Mouse (Mus musculus) activated CD4-positive, CD25-positive, alpha-beta regulatory T cell, adult 4 months (primary cell): ENCODE measurements around the gene Megf8. TPM values are rescaled to one million over a fixed set of nuclear protein-coding genes. Genes with fewer than 3 reads are reported as not detected.
"Not testable (repeated sequence)": the region's sequence is repeated elsewhere in the genome, so short reads cannot be mapped to it uniquely, and the experiment has no call there.

ENCODE experiments used
- ATAC-seq: one replicate; pipeline ENCODE4 v1.8.0; 2017
- polyA plus RNA-seq, 2 experiments: library from polyadenylated mRNA; unstranded; fragments of 100-300 nt; shearing (Covaris generic); gene quantifications; one replicate each; pipeline ENCODE4 v1.2.1; 2017

Megf8 gene
- polyA plus RNA-seq, 2 experiments from 2014 or later, result 0.03 TPM; not detected in 1

DNA sequence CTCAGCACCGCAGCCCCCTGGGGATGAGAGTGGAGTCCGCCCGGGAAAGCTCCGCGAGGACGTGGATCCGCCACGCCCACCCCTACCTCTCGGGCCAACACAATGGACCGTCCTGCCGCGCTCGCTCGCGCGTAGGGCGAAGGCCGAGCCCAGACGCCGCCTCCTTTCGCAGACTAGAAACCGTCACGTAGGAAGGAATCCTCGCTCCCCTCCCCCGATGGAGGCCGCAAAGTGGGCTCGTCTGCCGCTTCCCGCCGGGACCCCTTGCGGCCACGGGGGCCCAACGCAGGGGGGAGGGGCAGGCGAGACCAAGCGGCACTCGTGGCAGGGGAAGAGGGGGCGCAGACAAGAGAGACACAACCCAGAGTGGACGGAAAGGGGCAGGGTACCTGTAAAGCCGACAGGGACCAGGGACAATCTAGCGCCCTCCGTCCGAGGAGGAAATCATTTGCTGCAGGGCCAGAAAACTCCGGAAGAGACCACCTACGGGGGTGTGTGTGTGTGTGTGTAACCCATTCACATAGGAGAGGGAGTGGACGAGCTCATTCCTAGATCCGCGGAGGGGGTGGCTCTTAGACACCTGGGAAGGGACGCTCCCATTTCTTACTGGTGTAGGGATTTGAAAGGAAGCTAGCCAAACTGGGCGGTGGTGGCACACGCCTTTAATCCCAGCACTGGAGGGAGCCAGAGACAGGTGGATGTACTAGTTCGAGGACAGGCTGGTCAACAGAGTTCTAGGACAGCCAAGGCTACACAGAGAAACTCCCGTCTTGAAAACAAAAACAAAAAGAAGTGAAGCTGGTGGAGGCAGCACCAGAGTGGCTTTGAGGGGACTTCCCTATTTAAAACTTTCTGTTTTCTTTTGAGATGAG, 19.3 kb upstream of the Megf8 start, which contains the start of gene Pafah1b3:
TSS of gene Pafah1b3 (minus strand) at position 533 of the 872 bp plus-strand sequence.
- ATAC-seq, result peak; percentile 73

DNA sequence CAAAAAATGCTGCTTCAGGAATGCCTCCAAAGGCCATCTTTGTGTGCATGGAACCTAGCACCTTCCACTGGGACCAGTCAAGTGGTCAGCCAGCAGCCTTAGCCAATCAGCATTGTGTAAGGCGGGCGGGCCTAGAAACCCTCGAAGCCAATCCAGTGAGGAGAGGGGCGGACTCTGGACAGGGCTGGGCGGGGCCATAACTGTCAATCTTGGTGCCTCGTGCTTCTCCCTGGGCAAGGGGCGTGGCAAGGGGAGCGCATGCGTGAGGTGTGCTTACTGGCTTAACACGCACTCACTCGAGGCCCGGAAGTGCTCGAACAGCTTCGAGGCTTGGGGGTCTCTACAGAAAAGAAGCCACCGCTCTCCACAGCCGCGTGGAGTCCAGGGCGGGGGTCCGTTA, 15.9 kb upstream of the Megf8 start, which contains the start of gene Prr19:
TSS of gene Prr19 (plus strand) at position 349 of the 400 bp plus-strand sequence.
- ATAC-seq, result no peak

DNA sequence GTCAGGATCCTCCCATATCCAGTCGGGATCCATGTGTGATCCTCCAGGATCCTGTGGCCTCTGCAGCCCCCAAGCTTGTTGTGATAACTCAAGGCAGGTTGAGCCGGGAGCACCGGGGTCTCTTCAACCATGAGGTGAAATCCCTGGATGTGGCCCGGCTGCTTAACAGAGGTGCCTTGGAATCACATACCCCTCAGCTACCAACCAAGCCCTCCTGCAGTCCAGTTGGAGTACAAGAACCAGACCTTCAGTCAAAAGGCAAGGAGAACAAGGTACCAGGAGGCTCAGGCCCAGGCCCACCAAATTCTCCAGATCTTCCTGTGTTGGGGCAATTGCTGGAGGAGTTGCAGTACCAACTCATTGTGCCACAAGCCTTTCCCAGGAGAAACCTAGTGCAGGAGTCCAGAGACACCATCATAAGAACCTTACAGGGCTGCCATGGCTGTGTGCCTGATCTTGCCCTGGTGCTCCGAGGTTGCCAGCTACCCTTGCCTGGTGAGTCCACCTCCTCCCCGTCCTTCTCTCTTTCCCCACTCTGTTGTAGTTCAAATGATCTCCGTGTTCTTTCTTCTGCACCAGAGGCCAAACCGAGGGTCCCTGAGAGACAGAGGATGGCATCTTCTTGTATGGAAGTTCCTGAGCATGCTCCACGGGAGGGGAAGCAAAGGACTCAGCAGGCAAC, 13.8 kb upstream of the Megf8 start:
- ATAC-seq, result no peak

- ATAC-seq, result no peak
Measured at GRCm38 (mm10) chr7:25303685-25304006, 13.3 kb upstream of the Megf8 start.

DNA sequence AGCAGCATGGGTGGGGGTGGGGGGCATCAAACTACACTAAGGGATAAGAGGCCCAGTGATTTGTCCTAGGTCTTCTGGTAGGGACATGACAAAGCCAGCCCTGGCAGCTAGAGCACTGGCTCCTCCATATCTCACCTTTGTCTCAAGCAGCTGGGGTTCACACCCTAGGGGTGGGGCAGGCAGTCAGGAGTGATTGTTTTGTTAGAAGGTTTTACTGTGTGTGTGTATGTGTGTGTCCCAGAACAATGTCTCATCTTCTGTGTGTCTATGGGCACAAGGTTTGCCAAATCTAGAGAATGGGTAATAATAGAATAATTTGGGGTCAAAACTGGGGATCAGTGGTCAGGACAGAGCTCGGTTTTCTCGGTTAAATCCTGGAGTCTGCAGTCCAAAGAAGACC, 11.5 kb upstream of the Megf8 start:
- no peak for ATAC-seq

GRCm38 (mm10) chr7:25305956-25306613, 10.9 kb upstream of the Megf8 start, which contains the start of gene Tmem145:
Tmem145 (plus strand) TSS chr7:25306106.
- ATAC-seq, result no peak

GRCm38 (mm10) chr7:25306614-25306996, 10.4 kb upstream of the Megf8 start:
- no peak for ATAC-seq

DNA sequence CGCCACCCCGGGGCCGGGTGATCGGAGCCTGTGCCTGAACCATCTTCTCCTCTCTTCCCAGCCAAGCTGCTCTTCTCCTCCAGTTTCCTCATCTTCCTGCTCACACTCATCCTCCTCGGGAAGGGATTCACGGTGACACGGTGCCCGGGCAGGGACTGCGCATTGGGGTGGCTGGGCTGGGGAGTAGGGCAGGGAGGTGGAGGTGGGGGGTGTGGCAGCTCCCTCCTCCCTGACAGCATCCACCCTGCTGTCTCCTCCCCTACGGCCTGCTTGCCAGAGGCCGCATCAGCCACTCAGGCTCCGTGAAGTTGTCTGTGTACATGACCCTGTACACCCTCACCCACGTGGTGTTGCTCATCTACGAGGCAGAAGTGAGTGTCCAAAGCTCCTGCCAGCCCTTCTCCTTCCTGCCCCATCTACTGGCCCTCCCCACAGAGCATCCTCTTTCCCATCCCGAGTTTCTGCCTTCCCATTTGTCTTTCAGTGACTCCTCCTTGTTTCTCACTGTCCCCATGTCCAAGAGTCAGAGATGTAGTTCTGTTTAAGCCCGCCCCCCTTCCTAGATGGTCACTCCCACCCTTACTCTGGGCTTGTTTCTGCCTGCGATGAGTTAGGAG, 8.2 kb upstream of the Megf8 start:
- no peak for ATAC-seq

- ATAC-seq, result no peak
Measured at GRCm38 (mm10) chr7:25309425-25309824, 7.5 kb upstream of the Megf8 start.

DNA sequence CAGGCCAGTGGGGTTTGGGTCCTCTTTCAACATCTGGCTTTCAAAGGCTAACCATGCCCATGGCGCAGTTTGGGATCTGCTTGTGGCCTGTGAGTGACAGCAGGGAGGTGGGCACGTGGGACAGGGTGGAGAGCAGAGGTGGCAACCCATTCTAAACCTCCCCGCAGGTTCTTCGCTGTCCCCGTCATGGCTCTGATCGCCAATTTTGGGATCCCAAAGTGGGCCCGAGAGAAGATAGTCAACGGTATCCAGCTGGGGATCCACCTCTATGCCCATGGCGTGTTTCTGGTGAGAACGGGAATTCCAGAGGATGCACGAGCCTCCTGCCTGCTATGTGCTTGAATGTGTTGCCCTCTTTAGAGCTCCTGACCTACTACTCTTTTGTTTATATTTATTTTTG, 5.8 kb upstream of the Megf8 start:
- no peak for ATAC-seq

DNA sequence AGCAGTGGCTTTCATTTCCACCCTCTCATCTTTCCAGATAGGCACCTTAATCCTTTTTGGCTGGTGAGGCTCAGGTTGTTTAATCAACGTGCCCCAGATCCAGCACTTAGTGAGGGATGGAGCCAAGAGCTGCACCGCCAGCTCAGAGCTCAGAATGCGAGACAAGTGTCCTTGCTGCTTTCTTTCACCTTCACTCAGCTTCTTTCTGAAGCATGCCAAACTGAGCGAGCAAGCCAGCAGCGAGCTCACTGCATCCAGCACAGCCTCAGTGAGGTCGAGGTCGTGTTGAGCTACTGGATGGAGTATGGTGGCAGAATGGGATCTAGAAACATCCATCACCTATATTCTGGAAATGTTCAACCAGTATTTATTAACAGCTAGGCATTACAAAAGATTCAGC, 3.6 kb upstream of the Megf8 start:
- ATAC-seq, result no peak

DNA sequence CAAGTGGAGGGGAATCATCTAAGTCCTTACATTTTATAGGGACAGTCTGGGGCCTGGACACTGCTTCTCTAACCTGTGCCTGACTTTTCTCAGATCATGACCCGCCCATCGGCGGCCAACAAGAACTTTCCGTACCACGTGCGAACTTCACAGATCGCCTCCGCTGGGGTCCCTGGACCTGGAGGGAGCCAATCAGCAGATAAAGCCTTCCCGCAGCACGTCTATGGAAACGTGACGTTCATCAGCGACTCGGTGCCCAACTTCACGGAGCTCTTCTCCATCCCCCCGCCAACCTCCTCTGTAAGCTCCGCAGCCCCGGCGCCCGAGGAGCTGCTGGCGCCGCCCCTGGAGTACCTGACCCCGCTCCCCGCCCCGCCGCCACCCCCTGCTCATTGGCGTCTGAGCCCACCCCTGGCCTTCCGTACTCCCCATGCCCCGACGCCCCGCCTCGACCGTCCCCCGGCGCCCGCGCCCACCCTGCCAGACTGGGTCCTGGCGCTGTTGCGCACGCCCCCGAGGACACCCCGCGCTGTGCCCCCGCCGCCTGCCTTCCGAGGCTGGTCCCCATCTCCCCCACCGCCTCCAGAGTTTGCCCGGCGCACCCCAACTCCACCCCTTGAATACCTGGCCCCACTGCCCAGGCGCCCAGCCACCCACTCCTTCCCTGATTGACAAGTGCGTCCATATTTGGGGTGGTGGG, 2.2 kb upstream of the Megf8 start:
- ATAC-seq, result no peak

- ATAC-seq, result no peak
Measured at GRCm38 (mm10) chr7:25315306-25316041, 1.5 kb upstream of the Megf8 start.

DNA sequence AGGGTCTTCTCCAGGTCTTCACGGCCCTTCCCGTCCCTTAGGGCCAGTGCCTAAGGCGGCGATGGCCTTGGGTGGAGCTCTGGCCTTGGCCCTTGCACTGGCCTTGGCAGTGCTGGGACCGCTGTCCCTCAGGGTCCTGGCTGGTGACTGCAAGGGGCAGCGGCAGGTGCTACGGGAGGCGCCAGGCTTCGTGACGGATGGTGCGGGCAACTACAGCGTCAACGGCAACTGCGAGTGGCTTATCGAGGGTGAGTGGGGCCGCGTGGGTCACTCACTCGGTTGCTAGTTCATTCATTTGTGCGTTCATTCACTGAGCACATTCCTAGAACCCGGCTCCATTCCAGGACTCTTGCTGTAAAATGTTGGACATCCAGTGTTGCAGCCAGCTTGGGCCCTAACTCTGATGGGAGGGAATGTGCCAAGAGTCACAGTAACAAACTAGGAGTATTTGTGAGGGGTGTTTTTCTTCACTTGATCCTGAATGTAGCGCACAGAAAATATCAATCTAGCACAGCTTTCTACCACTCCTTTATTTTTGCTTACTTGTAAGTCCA, 559 bp downstream of the Megf8 start:
- ATAC-seq, result no peak

- no peak for ATAC-seq
Measured at GRCm38 (mm10) chr7:25322058-25322484, 5.1 kb downstream of the Megf8 start.

DNA sequence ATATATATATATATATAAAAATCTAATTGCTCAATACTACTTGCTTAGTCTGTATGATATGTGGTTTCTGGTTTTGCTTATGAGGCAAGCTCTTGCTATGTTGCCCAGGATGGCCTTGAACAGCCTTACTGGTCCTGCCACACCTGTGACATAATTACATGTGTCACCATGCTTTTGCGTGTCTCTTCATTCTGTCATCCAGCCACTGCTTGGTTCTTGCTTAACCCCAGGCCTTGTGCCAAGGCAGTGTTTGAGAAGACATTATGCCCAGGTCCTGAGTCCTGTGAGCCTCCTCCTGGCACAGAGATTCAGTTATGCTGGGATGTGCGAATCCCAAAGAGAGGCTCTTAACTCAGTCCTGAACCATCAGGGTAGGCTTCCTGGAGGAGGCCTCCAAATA, 6.3 kb downstream of the Megf8 start:
- no peak for ATAC-seq

DNA sequence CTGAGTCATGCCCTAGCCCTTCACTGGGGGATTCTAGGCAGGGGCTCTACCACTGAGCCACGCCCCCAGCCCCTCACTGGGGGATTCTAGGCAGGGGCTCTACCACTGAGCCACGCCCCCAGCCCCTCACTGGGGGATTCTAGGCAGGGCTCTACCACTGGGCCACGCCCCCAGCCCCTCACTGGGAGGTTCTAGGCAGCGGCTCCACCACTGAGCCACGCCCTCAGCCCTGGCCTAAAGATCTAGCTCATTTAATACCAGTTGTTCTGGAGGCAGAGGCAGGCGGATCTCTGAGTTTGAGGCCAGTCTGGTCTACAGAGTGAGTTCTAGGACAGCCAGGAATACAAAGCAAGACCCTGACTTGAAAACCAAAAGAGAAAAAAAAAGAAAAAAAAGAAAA, 8.5 kb downstream of the Megf8 start:
- not testable (repeated sequence) for ATAC-seq

DNA sequence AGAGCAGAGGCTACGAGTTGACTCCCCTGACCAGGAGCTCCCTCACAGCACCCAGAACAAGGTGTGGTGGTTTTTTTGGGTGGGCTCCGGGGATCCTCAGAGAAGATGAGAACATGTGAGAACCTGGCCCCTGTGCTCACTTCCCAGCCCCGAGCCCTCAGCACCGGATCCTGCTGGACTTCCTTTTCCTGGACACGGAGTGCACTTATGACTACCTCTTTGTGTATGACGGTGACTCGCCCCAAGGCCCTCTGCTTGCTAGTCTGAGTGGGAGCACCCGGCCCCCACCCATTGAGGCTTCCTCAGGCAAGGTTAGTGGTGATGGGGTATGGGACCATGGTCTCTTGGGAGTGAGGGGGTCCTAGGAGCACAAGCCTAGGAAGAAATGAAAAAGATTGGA, 9.3 kb downstream of the Megf8 start:
- ATAC-seq, result no peak

GRCm38 (mm10) chr7:25333596-25334307, 16.8 kb downstream of the Megf8 start:
- no peak for ATAC-seq

GRCm38 (mm10) chr7:25334472-25334871, 17.5 kb downstream of the Megf8 start:
- no peak for ATAC-seq

DNA sequence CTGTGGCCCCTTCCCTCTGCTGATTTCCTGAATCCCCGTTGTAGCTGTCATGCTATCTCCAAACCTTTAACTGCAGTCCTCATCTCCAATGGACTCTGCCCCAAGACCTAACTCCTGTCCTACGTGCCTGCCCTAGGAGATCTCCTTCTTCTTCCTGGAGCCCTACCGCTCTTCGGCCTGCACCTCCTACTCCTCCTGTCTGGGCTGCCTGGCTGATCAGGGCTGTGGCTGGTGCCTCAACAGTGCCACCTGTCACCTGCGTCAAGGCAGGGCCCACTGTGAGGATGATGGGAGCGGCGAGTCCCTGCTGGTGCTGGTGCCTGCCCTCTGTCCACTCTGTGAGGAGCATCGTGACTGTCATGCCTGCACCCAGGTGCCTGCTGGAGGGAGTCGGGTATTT, 22.4 kb downstream of the Megf8 start:
- ATAC-seq, result no peak
